Mouse (Mus musculus) lung, postnatal 10 days (tissue): Measurements from ENCODE around the gene Ubxn7.

Experiments
- DNase-seq: peaks from one replicate; pipeline ENCODE4 v3.0.0; 2021

Ubxn7 gene

DNA sequence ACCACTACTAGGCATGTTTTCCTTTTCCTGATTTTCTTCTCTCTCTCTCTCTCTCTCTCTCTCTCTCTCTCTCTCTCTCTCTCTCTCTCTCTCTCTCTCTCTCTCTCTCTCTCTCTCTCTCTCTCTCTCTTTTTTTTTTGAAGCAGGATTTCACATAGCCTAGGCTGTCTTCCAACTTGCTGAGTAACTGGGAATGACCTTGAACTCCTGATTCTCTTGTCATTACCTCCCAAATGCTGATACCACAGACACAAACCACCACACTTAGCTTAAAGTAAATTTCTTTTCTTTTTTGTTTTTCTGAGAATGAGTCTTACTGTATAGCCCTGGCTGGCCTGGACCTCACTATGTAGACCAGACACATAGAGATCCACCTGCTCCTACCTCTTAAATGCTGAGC is 102.6 kb downstream of the Ubxn7 start:
- no peak for DNase-seq

DNA sequence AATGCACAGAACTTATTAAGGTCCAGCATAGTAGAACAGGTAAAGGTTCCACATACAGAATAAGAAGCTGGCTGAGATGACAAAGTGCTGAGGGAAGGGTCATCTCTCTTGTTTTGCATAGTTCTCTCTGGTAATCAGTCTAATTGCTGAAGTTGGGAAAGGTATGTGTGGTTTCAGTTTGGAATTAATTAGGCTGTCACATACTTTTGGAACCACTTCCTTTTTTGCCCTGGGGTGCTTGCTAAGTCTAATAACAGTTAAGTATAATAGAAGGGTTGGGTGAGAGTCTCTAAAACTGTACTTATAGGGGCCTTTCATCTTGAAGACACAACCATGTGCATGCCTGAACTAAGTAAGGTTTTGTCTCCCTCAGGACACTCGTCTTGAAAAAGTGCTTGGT is 104.6 kb downstream of the Ubxn7 start:
- no peak for DNase-seq

DNA sequence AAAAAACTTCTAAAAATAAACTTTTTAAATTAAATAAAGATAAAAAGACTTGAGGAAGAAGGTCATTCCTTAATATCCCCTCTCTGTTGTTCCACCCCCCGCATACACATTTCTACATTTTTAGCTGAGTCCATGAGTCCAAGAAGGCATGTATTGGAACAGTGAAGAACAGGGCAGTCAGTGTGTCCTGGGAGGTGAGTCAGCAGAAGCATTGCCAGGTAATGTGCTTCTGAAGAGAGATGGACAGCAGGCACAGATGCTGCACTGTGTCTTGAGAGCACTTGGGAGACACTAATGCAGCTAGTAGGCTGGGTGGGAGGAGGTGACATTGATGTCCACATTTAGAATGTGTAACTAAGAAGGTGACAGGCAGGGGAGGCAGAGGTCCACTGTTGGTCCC is 105.2 kb downstream of the Ubxn7 start:
- DNase-seq, result no peak

DNA sequence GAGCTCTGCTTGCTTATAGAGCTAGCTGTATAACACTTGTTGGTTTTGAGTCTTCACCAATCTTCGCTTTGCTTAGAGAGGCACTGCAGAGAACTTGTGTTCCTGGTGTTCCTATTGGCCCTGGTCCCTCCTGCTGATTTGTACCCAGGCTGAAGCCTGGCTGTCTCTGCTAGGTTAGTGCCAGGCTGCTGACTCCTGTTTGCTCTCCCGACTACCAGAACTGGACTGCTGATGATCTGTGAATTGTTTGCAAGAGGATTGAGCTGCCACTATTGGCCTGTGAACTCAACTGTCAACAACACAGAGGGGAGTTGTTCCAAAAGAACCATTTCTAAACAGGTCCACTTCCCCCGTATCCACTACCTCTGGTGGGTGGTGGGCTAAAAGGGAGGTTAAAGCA is 109.4 kb downstream of the Ubxn7 start:
- DNase-seq, result no peak
